Mouse (Mus musculus) heart, embryonic 14.5 days (tissue): ENCODE data around the gene Pmpcb. TPM values are rescaled to one million over a fixed set of nuclear protein-coding genes. Genes with fewer than 3 reads are reported as not detected.
"Not testable (repeated sequence)": the region's sequence is repeated elsewhere in the genome, so short reads cannot be mapped to it uniquely, and the experiment has no call there.

ENCODE experiments used
- ATAC-seq: fragments of 200-750 bp; cut with Nextera tagmentation; 2 replicates; pipeline ENCODE4 v1.8.0; 2017; ENCODE audit warnings: low read depth, moderate TSS enrichment; ENCODE audit not compliant: insufficient number of reproducible peaks, insufficient read depth, low FRiP score
- H3K27ac ChIP-seq, 2 experiments: fragments of 200-500 bp in 1 of 2; fragments of 300-500 bp in 1 of 2; sonication (generic) in 1 of 2; replicated peaks in 1 of 2; 2 replicates each; pipeline ENCODE4 v1.5.1; 2012 to 2014; ENCODE audit warnings: low read depth in 2 of 2, low read length in 2 of 2, control low read depth in 1 of 2, mild to moderate bottlenecking in 1 of 2, mixed read lengths in 1 of 2; ENCODE audit not compliant: control insufficient read depth in 1 of 2, insufficient read depth in 1 of 2
- H3K27me3 ChIP-seq: fragments of 300-500 bp; sonication (generic); 2 replicates; pipeline ENCODE4 v1.6.1; 2014; ENCODE audit warnings: mild to moderate bottlenecking, low read length, control low read depth; ENCODE audit not compliant: control insufficient read depth, insufficient read depth
- H3K36me3 ChIP-seq: fragments of 300-500 bp; sonication (generic); 2 replicates; pipeline ENCODE4 v1.6.1; 2014; ENCODE audit warnings: mild to moderate bottlenecking, control low read depth, low read length, mixed read lengths; ENCODE audit not compliant: control insufficient read depth, insufficient read depth
- H3K4me1 ChIP-seq, 2 experiments: fragments of 200-500 bp in 1 of 2; fragments of 300-500 bp in 1 of 2; sonication (generic) in 1 of 2; 2 replicates each; pipeline ENCODE4 v1.6.1; 2012 to 2014; ENCODE audit warnings: low read length in 2 of 2, control low read depth in 1 of 2, mixed read lengths in 1 of 2; ENCODE audit not compliant: control insufficient read depth in 2 of 2, insufficient read depth in 2 of 2
- H3K4me2 ChIP-seq: fragments of 300-500 bp; sonication (generic); 2 replicates; pipeline ENCODE4 v1.6.1; 2014; ENCODE audit warnings: mild to moderate bottlenecking, low read length
- H3K4me3 ChIP-seq, 2 experiments: fragments of 200-500 bp in 1 of 2; fragments of 300-500 bp in 1 of 2; sonication (generic) in 1 of 2; 2 replicates each; pipeline ENCODE4 v1.5.1; 2012 to 2014; ENCODE audit warnings: low read length in 2 of 2, mild to moderate bottlenecking in 2 of 2, control low read depth in 1 of 2, low read depth in 1 of 2, moderate library complexity in 1 of 2; ENCODE audit not compliant: control insufficient read depth in 1 of 2, insufficient read depth in 1 of 2
- H3K9ac ChIP-seq: fragments of 300-500 bp; sonication (generic); 2 replicates; pipeline ENCODE4 v1.6.1; 2014; ENCODE audit warnings: mild to moderate bottlenecking, low read length
- H3K9me3 ChIP-seq: fragments of 300-500 bp; sonication (generic); 2 replicates; pipeline ENCODE4 v1.6.1; 2016; ENCODE audit warnings: low read length, control low read depth; ENCODE audit not compliant: control insufficient read depth
- WGBS: fragments of 180-500 bp; shearing (Covaris S2); extraction: QIAGEN DNeasy Blood & Tissue Kit; methylation state at CpG from one replicate; pipeline ENCODE4 v1.1.7; 2014; 5-methylcytosine and 5-hydroxymethylcytosine counted together
- polyA plus RNA-seq: library from polyadenylated mRNA; unstranded; fragments of >200 nt; fragmentation: Nextera tagmentation; extraction: Ambion mirVana; gene quantifications from 2 replicates; pipeline ENCODE4 v1.2.1, GENCODE M21; 2014

Pmpcb gene
- polyA plus RNA-seq, 1 experiment from 2014 or later = 165 TPM

DNA sequence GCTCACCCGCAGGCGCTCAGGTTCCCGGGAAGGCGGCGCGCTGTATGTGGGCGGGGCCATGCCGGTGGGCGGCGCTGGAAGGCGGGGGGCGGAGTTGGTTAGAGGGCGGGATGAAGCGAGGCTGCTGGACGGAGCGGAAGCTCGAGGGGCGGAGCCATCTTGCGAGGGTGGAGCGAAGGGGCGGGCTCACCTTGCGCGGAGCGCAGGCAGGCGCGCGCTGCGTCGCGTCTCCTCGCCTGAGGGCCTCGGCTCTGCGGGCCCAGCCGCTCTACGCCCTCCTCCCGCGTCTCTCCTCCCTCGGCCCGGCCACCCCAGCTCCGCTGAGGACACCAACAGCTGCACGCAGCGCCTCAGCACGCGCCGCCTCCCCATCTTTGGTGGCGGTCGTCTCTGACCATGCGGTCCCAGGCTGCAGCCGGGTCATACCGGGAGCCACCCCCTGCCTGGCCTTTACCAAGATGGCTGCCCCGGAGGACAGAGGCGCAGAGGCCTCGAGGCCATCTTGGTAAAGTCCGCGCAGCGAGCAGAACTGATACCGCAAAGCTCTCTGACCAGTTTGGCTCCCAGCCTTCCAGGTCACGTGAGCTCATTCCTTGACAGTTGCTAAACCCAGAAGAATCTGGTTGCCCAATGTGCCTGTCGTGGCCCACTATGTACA is 35.5 kb upstream of the Pmpcb start, which contains the start of gene Napepld:
Gene Napepld, minus strand, starts transcription at position 46 of the 658 bp plus-strand sequence.
- H3K4me3 ChIP-seq = peak within 1 kb of the TSS; percentile 74 to 77
- peak; percentile 100 for ATAC-seq

DNA sequence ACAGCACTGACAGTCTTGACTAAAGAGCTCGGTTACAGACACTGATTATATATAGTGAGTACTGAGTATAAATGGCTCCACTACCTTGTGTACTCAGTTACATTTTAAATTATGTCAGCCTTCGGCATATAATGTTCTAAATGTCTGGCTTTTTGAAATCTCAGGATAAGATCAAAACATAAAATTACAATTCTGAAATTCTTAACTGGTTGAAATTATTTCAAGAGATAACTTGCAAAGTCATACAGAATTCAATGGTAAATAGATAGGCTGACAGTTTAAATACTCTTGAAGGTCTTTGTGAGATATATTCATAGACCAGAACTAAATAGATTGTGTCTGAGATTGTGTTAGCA is 35.0 kb upstream of the Pmpcb start:
- WGBS = 60% methylated on average over 2 of the region's 2 CpGs
- Histone ChIP-seq H3K27ac (peak overlapping the region; percentile 97 to 98), H3K9ac (peak overlapping the region; percentile 84), H3K36me3 (no peaks in the 10 kb centered on the region), H3K4me2 (peak overlapping the region; percentile 90), H3K4me1 (peaks cover 2 to 7% of the 10 kb centered on the region in 2 experiments; a peak in 3 of 4 replicates), H3K4me3 (peak overlapping the region; percentile 74 to 77), H3K9me3 (no peaks in the 10 kb centered on the region), H3K27me3 (no peaks in the 10 kb centered on the region)
- no peak for ATAC-seq

More for the DNA sequence above, 35.5 kb upstream of the Pmpcb start, which contains the start of gene Napepld:
- Histone ChIP-seq H3K9me3 (no peaks in the 10 kb centered on the region), H3K36me3 (no peaks in the 10 kb centered on the region), H3K9ac (peak within 1 kb of the TSS; percentile 84), H3K27ac (peak within 1 kb of the TSS; percentile 97 to 98), H3K4me1 (peaks cover 2 to 7% of the 10 kb centered on the region in 2 experiments; a peak in 3 of 4 replicates), H3K4me2 (peak within 1 kb of the TSS; percentile 90), H3K27me3 (no peaks in the 10 kb centered on the region)
- under 1% methylated on average over 49 of the region's 59 CpGs for WGBS

DNA sequence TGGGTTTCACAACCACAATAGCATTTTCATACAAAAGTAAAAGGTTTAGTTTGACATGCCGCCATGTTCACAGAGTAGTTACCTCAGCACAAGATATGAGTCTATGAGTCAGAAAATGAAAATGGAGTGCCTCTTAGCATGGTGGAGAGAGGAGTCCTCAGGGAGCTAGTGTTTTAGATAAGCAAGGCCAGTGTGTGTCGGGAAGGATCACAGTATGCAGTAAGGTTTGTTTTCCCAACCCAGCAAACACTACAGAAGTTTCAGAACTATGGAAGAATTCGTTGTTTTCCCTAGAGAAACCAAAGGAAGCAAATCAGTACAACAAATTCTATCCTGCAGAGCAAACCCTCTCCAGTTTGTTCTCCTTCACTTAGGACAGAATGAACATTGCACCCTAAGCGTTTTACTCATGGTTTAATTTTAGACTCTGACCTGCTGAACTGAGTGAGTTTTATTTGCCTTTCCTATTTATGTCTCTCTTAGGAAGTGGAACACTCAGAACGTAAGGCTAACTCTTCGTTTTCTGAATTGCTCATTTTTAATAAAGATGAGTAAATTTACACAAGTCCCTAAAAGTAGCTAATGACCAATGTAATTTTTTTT is 34.0 kb upstream of the Pmpcb start:
- 24% methylated on average over 6 of the region's 6 CpGs for WGBS
- peak overlapping the region; percentile 78 to 96 for H3K27ac ChIP-seq
- no peak overlapping the region for H3K9ac ChIP-seq
- peaks cover 2 to 7% of the 10 kb centered on the region in 2 experiments; a peak in 3 of 4 replicates for H3K4me1 ChIP-seq
- H3K36me3 ChIP-seq = no peaks in the 10 kb centered on the region
- H3K9me3 ChIP-seq = no peaks in the 10 kb centered on the region
- no peak for ATAC-seq
- H3K4me2 ChIP-seq = peak overlapping the region; percentile 90; the same call in 1 of the 2 replicates
- H3K4me3 ChIP-seq = no peak overlapping the region
- H3K27me3 ChIP-seq = no peaks in the 10 kb centered on the region

DNA sequence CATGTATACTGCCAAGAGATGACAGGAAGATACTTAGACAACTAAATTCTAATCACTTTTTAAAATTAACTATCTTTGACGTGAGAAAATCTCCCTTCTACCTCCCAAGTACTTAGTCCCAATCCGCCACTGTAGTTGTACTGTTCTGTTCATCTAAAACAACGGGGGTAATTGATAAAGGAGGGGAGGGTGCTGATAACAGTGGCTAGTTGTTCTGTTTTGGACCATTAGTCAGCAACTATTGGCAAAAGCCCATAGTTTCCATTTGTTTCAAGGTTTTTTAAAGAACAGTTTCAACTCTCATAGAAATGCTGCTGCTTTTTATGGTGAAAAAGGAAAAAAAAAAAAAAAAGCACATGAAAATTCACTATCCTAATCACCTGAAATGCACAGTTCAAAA is 33.2 kb upstream of the Pmpcb start:
- Histone ChIP-seq H3K27me3 (no peaks in the 10 kb centered on the region), H3K9ac (no peak overlapping the region), H3K9me3 (no peaks in the 10 kb centered on the region), H3K4me3 (no peak overlapping the region), H3K36me3 (no peaks in the 10 kb centered on the region), H3K4me1 (peaks cover 2 to 7% of the 10 kb centered on the region in 2 experiments; a peak in 3 of 4 replicates), H3K4me2 (no peak overlapping the region), H3K27ac (no peak overlapping the region)
- no peak for ATAC-seq
- 54% methylated on average over 3 of the region's 3 CpGs for WGBS

DNA sequence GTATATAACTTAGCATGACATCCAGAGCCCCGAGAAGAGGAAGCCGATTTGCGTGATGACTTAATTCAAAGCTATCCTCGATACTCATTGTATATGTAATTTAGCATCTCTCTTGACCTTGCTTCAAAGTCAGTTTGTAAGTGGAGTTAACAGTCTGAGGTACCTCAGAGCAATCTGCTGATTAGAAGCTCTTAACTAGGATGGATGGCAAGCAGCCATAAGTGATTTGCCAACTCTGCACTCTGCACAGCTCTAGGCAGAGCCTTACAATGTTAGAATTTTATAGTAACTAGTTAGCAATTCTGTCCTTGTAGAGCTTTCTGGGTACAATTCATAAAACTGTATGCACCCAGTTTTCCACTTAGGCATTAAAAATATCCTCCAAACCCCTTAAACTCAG is 30.4 kb upstream of the Pmpcb start:
- Histone ChIP-seq H3K9ac (no peak overlapping the region), H3K27ac (peak overlapping the region in 1 of 2 experiments; percentile 55; a peak in 2 of 4 replicates), H3K27me3 (no peaks in the 10 kb centered on the region), H3K36me3 (no peaks in the 10 kb centered on the region), H3K9me3 (no peaks in the 10 kb centered on the region), H3K4me2 (no peak overlapping the region), H3K4me1 (peaks cover 2 to 7% of the 10 kb centered on the region in 2 experiments; a peak in 3 of 4 replicates), H3K4me3 (no peak overlapping the region)
- no peak for ATAC-seq
- WGBS = 52% methylated on average over 4 of the region's 4 CpGs

DNA sequence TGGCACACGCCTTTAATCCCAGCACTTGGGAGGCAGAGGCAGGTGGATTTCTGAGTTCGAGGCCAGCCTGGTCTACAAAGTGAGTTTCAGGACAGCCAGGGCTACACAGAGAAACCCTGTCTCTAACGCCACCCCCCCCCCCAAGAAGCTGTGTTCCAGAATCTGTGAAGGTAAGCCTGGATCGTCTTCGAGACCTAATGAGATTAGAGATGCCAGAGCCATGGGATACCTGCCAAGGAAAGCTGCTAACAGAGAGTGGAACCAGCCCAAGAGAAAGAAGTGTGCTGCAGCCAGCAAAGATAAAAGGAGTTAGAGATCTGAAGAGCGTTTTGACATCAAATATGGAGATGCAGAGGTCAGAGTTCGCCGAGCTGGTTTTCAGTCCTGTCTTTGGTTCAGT is 28.9 kb upstream of the Pmpcb start:
- H3K9ac ChIP-seq, ATAC-seq: not testable (repeated sequence)

DNA sequence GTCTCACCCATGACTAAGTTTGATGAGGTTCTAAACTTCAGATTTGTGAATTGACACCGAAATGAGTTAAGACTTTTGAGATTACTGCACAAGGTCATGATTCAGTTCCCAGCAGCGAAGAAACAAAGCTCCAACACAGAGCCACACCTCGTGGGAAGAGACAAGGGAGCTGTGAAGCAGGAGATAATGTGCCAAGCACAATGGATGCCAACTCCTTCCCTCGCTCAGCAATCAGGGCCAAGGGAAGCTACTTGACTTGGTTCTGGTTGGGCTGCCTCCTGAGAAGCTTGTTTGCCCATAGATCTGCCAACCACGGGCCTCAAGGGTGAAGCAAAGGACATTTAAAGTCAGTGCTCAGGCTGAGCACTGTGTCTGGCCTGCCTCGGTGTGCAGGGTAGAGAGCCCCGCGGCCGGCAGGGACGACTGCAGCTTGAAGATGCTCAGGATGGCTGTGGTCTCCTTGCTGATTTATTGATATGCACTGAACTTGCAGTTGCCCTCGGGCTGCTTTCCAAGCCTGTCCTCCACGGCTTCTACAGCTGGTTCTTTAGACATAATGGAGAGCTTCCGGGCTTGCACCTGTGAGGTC is 24.7 kb upstream of the Pmpcb start:
- no peaks in the 10 kb centered on the region for H3K27me3 ChIP-seq
- WGBS = 70% methylated on average over 13 of the region's 13 CpGs
- H3K4me1 ChIP-seq = 0 out of 4 replicates have a peak, but pooled peaks cover 0 to 2% of the 10 kb centered on the region in 2 experiments
- no peak overlapping the region for H3K4me2 ChIP-seq
- H3K9me3 ChIP-seq = no peaks in the 10 kb centered on the region
- H3K4me3 ChIP-seq = no peak overlapping the region
- no peak for ATAC-seq
- H3K9ac ChIP-seq = no peak overlapping the region
- no peak overlapping the region for H3K27ac ChIP-seq
- no peaks in the 10 kb centered on the region for H3K36me3 ChIP-seq

More for the DNA sequence above, 28.9 kb upstream of the Pmpcb start:
- not testable (repeated sequence) for H3K27ac ChIP-seq, H3K9me3 ChIP-seq, H3K4me1 ChIP-seq, H3K4me3 ChIP-seq, H3K36me3 ChIP-seq, H3K4me2 ChIP-seq, H3K27me3 ChIP-seq
- 75% methylated on average over 8 of the region's 8 CpGs for WGBS
